Mouse (Mus musculus) right cerebral cortex, adult 2 months (tissue): ENCODE data around the gene Pdss1.

Experiments used
- DNase-seq, 2 experiments: peaks; one replicate each; pipeline ENCODE4 v3.0.0; 2021 to 2022; ENCODE audit warnings: low spot score in 2 of 2

The Pdss1 gene

DNA sequence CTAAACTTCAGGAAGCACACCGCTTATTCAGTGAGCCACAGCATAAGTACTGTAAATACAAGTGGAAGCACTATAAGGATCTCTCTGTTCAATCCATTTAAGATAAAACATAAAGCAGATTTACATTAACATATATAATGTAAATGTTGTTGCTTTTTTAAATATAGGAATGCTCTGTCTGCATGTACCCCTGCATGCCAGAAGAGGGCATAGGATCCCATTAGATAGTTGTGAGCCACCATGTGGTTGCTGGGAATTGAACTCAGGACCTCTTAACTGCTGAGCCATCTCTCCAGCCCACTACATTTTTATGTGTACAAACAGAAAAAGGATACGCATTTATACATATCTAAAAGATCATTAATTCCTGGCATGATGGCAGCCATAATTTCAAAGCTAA is 66.4 kb downstream of the Pdss1 start:
- DNase-seq, result no peak

DNA sequence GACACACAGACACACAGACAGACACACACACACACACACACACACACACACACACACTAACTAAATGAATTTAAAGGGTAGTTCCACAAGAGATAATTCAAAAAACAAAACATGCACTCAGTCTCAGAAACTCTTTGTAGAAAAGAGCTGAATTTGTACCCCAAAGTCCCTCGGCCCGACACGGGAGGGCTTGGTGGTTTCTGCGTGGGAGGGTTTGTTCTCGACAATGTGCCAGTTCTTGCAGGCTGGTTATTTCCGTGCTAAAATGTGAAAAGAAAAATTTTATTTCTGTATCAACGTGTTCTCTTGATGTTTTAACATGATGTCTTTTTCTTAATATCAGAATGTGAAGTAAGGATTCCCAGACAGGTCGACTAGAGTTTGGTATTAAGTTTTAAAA is 66.9 kb downstream of the Pdss1 start:
- peak; percentile 28 to 47 for DNase-seq

DNA sequence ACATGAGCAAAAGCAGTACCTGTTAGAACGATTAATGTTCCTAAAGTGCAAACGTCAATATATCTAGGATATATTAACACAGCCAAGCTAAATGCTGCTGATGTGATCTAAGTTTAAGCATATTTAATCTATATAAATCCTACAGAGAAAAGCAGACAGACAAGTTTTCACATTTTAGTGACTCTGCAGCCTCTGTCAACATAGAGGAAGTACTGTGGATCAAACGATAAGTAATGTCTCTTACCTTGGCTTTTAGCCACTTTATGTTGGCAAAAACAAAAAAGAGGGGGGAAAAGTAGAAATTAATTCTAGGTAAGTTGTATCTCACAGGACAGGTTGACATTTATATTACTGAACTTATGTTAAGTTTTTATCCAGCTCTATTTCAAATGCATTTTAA is 67.6 kb downstream of the Pdss1 start:
- DNase-seq, result no peak

DNA sequence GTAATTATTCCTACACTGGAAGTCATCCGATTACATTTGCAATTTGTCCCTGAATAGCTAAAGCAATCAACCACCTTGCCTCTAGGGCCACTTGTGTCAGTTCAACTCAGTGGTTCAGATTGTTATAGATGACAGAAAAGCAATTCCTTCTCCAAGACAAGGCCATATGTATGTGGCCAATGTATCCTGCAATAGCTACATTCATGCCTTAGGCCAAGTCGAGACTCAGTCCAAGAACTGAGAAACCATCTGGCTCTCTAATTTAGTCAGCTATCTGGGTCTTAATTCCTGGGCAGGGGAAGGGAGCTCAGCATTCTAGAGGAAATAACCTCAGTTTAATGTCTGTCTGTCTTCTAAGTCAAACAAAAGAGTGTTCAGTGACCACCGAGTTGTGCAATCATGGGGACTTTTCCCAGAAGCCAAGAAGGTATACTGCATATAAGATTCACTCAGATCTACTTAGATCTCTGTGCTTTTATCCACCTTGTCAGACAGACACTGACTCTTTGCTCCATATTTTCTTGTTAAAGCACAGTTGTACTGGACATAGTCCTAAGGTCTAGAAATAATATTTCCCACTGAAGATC is 82.2 kb downstream of the Pdss1 start:
- no peak for DNase-seq

DNA sequence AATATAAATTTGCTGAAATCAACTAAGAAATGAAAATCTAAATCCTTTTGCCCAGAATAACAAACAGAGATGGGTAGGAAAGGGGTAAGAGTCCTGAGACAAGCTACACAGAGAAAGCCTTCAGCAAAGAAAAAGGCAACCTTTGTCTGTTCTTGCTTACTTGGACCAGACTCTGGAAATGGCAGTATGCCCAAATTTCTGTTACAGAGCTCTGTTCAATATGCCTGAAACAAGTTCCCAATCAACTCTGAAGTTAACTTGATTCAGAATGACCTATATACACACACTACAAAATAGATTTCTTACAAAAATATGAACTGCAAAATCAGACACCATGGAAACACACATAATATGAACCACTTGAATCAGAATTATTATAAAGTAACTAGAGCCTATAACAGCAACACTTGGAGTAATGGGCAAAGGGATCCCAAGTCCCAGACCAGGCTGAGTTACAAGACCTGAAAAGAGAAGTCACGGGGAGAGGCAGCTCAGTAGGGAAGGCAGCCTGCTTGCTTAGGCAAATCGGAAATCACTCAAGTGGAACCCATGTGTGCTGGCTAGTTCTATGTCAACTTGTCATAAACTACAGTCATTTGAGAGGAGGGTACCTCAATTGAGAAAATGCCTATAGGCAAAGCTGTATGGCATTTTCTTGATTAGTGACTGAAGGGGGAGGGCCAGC is 90.8 kb downstream of the Pdss1 start:
- DNase-seq, result peak in 1 of 2 experiments; percentile 33
